Mouse (Mus musculus): ENCODE results near the gene Agpat3.

DNA sequence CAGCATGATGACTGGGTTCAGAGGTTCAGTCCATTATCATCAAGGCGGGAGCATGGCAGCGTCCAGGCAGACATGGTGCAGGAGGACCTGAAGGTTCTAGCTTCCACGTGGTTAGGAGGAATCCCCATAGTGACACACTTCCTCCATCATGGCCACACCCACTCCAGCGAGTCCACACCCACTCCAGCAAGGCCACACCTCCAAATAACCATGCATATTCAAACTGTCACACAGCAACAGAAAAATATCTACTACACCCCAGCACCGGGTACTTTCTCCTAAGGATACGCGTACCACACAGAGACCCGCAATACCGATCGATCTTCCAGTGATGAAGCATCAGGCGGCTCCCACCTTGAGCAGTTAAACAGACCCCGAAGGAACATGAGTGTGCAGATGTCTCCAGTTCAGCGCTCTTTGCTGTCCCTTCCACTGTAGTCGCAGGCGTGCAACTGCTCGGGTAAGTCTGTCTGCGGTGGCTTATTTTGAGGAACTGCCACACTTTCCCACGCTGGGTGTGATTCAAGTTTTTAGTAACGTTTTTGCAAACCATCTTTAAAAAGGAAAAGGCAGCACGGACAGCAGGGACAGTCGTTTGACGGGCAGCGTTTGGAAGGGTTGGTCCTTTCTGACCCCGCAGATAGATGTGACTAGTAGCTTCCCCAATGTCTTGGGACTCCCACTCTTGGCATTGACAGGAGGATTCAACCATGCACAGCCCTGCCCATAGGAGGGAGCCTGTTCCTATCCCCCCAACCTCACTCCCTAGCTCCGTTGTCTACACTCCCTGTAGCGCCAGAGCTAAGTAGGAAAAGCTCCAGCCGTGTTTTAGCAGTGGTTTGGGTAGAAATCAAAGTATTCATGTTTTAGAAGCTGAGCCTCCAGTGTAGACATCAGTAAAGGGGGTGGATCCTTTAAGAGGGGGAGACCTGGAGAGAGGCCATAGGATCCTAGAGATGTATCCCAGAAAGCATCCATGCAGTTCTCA lies 20.7 kb upstream of the Agpat3 start:
- TF ChIP-seq POLR2A (IDR thresholded peaks at IDR 0.05; ENCODE audit: borderline replicate concordance, low read depth, low read length) = no peak
- no peak for TF ChIP-seq CTCF (IDR thresholded peaks at IDR 0.05; ENCODE audit: low read depth, low read length)
